Mouse (Mus musculus) lung, embryonic 15.5 days (tissue): Measurements from ENCODE around the gene Nrp2. TPM values are rescaled to one million over a fixed set of nuclear protein-coding genes. Genes with fewer than 3 reads are reported as not detected.

Experiments used
- ATAC-seq: fragments of 200-750 bp; cut with Nextera tagmentation; 2 replicates; pipeline ENCODE4 v1.8.0; 2017; ENCODE audit warnings: moderate number of reproducible peaks, borderline replicate concordance; ENCODE audit not compliant: low FRiP score, low TSS enrichment; ENCODE audit errors: extremely low read depth
- H3K27ac ChIP-seq: fragments of 300-500 bp; sonication (generic); 2 replicates; pipeline ENCODE4 v1.5.1; 2015; ENCODE audit warnings: moderate library complexity, mild to moderate bottlenecking, inconsistent platforms
- H3K27me3 ChIP-seq: fragments of 300-500 bp; sonication (generic); 2 replicates; pipeline ENCODE4 v1.6.1; 2015; ENCODE audit warnings: inconsistent platforms
- H3K36me3 ChIP-seq: fragments of 300-500 bp; sonication (generic); 2 replicates; pipeline ENCODE4 v1.6.1; 2015; ENCODE audit warnings: inconsistent platforms
- H3K4me1 ChIP-seq: fragments of 300-500 bp; sonication (generic); 2 replicates; pipeline ENCODE4 v1.6.1; 2015; ENCODE audit warnings: inconsistent platforms
- H3K4me2 ChIP-seq: fragments of 300-500 bp; sonication (generic); 2 replicates; pipeline ENCODE4 v1.6.1; 2015; ENCODE audit warnings: inconsistent platforms, mild to moderate bottlenecking, moderate library complexity
- H3K4me3 ChIP-seq: fragments of 300-500 bp; sonication (generic); 2 replicates; pipeline ENCODE4 v1.5.1; 2015; ENCODE audit warnings: mild to moderate bottlenecking, inconsistent platforms
- H3K9ac ChIP-seq: fragments of 300-500 bp; sonication (generic); 2 replicates; pipeline ENCODE4 v1.6.1; 2015; ENCODE audit warnings: inconsistent platforms
- H3K9me3 ChIP-seq: fragments of 300-500 bp; sonication (generic); 2 replicates; pipeline ENCODE4 v1.6.1; 2016; ENCODE audit warnings: inconsistent platforms
- WGBS: fragments of 180-500 bp; shearing (Covaris S2); methylation state at CpG from one replicate; pipeline ENCODE4 v1.1.7; 2015; 5-methylcytosine and 5-hydroxymethylcytosine counted together
- polyA plus RNA-seq: library from polyadenylated mRNA; unstranded; fragments of >200 nt; fragmentation: Nextera tagmentation; extraction: Ambion mirVana; gene quantifications from 2 replicates; pipeline ENCODE4 v1.2.1, GENCODE M21; 2015

Nrp2 gene
- polyA plus RNA-seq, 1 experiment from 2014 or later = 12.4 TPM

DNA sequence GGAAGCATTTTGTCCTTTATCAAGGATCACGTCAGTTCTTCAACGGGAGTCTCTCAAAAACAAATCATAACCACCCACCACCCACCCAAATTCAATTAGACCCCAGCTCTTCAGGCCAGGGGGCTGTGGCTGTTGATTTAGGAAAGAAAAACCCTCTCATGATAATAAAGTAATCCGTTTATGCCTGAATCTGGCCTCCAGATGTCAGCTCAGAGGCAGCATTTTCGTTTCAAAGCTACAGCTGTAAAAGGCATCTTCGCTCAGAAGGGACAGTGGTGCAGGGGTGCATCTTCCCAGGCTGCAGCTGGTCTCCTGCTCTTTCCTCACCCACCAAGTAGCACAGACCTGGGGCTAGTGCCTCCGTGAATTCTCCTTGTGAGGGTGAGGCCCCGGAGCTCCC, 62.1 kb downstream of the Nrp2 start:
- Histone ChIP-seq H3K4me2 (no peak overlapping the region), H3K4me3 (no peak overlapping the region), H3K27ac (no peak overlapping the region), H3K27me3 (no peaks in the 10 kb centered on the region), H3K36me3 (0 out of 2 replicates have a peak, but pooled peaks cover 10% of the 10 kb centered on the region), H3K9me3 (no peaks in the 10 kb centered on the region), H3K4me1 (peaks cover 12% of the 10 kb centered on the region), H3K9ac (no peak overlapping the region)
- no peak for ATAC-seq
- 47% methylated on average over 7 of the region's 7 CpGs for WGBS

GRCm38 (mm10) chr1:62766766-62767165, 63.7 kb downstream of the Nrp2 start:
- Histone ChIP-seq H3K27me3 (no peaks in the 10 kb centered on the region), H3K9me3 (no peaks in the 10 kb centered on the region), H3K4me1 (peaks cover 13% of the 10 kb centered on the region; the same call in 1 of the 2 replicates), H3K27ac (no peak overlapping the region), H3K4me3 (no peak overlapping the region), H3K36me3 (0 out of 2 replicates have a peak, but pooled peaks cover 10% of the 10 kb centered on the region), H3K9ac (no peak overlapping the region), H3K4me2 (no peak overlapping the region)
- ATAC-seq = no peak
- 18% methylated on average over 4 of the region's 4 CpGs for WGBS

- 73% methylated on average over 9 of the region's 9 CpGs for WGBS
- peaks cover 13% of the 10 kb centered on the region; the same call in 1 of the 2 replicates for H3K4me1 ChIP-seq
- no peak overlapping the region for H3K4me2 ChIP-seq
- no peak overlapping the region for H3K9ac ChIP-seq
- no peak overlapping the region for H3K4me3 ChIP-seq
- ATAC-seq = no peak
- 0 out of 2 replicates have a peak, but pooled peaks cover 14% of the 10 kb centered on the region for H3K36me3 ChIP-seq
- no peaks in the 10 kb centered on the region for H3K9me3 ChIP-seq
- no peaks in the 10 kb centered on the region for H3K27me3 ChIP-seq
- H3K27ac ChIP-seq = no peak overlapping the region
Measured at GRCm38 (mm10) chr1:62767611-62768010, 64.5 kb downstream of the Nrp2 start.

GRCm38 (mm10) chr1:62770576-62770975, 67.5 kb downstream of the Nrp2 start:
- no peak for ATAC-seq
- Histone ChIP-seq H3K36me3 (0 out of 2 replicates have a peak, but pooled peaks cover 7% of the 10 kb centered on the region), H3K9ac (no peak overlapping the region), H3K27me3 (no peaks in the 10 kb centered on the region), H3K4me2 (no peak overlapping the region), H3K9me3 (no peaks in the 10 kb centered on the region), H3K27ac (no peak overlapping the region), H3K4me1 (peaks cover 26% of the 10 kb centered on the region), H3K4me3 (no peak overlapping the region)
- 57% methylated on average over 4 of the region's 4 CpGs for WGBS

- Histone ChIP-seq H3K9ac (no peak overlapping the region), H3K4me2 (no peak overlapping the region), H3K27me3 (no peaks in the 10 kb centered on the region), H3K9me3 (no peaks in the 10 kb centered on the region), H3K27ac (no peak overlapping the region), H3K36me3 (0 out of 2 replicates have a peak, but pooled peaks cover 7% of the 10 kb centered on the region), H3K4me3 (no peak overlapping the region), H3K4me1 (peaks cover 35% of the 10 kb centered on the region)
- ATAC-seq = no peak
- WGBS = 76% methylated on average over 4 of the region's 4 CpGs
Measured at GRCm38 (mm10) chr1:62772391-62772790, 69.3 kb downstream of the Nrp2 start.

DNA sequence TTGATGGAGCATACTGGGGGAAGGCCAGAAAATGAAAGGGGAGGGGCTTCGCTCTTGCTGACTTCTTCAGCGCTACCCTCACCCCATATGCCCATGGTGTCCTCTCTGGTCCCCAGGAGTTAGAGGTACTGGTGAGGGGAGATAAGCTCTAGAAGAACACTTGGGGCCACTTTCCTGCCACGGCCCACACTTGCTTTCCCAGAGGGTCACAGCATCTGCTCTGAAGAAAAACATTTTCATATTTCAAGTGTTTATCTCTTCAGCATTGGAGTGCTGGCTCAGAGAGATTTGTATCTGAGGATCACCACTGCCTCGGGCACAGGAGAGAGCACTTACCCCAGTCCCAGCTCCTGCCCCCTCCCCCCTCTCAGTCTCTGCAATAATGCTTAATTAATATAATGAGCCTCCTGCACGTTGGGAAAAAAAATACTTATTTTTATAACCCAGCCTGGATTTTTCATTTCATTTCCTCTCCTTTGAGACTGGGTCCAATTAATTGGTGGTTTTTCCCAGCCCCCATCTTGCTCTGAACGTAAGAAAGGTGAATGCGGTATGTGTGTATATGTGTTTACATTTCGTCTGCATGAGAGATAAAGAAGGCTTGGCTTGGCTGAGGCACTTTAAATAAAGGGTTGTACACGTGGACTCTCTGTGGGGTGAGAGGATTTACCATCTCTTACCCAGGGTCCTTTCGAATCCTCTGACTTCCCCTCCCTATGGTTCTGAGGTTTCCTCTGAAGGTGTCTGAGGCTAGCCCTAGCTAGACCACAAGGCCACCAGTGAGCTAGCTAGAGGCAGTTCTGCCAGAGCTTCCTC, 70.2 kb downstream of the Nrp2 start:
- 0 out of 2 replicates have a peak, but pooled peaks cover 7% of the 10 kb centered on the region for H3K36me3 ChIP-seq
- H3K4me2 ChIP-seq = no peak overlapping the region
- H3K4me3 ChIP-seq = no peak overlapping the region
- no peaks in the 10 kb centered on the region for H3K9me3 ChIP-seq
- no peaks in the 10 kb centered on the region for H3K27me3 ChIP-seq
- 42% methylated on average over 10 of the region's 10 CpGs for WGBS
- 0 out of 2 replicates have a peak, but pooled peaks have one; percentile 15 for ATAC-seq
- no peak overlapping the region for H3K27ac ChIP-seq
- no peak overlapping the region for H3K9ac ChIP-seq
- H3K4me1 ChIP-seq = peaks cover 43% of the 10 kb centered on the region

- 0 out of 2 replicates have a peak, but pooled peaks cover 7% of the 10 kb centered on the region for H3K36me3 ChIP-seq
- 50% methylated on average over 3 of the region's 3 CpGs for WGBS
- no peak overlapping the region for H3K27ac ChIP-seq
- no peaks in the 10 kb centered on the region for H3K27me3 ChIP-seq
- peaks cover 43% of the 10 kb centered on the region for H3K4me1 ChIP-seq
- no peaks in the 10 kb centered on the region for H3K9me3 ChIP-seq
- H3K4me2 ChIP-seq = no peak overlapping the region
- H3K4me3 ChIP-seq = no peak overlapping the region
- no peak overlapping the region for H3K9ac ChIP-seq
- ATAC-seq = no peak
Measured at GRCm38 (mm10) chr1:62773921-62774191, 70.8 kb downstream of the Nrp2 start.

GRCm38 (mm10) chr1:62774288-62775218, 71.5 kb downstream of the Nrp2 start:
- Histone ChIP-seq H3K4me3 (no peak overlapping the region), H3K27me3 (no peaks in the 10 kb centered on the region), H3K4me2 (no peak overlapping the region), H3K9me3 (no peaks in the 10 kb centered on the region), H3K27ac (no peak overlapping the region), H3K9ac (no peak overlapping the region), H3K36me3 (0 out of 2 replicates have a peak, but pooled peaks cover 7% of the 10 kb centered on the region), H3K4me1 (peaks cover 43% of the 10 kb centered on the region)
- ATAC-seq = no peak
- 59% methylated on average over 11 of the region's 11 CpGs for WGBS

DNA sequence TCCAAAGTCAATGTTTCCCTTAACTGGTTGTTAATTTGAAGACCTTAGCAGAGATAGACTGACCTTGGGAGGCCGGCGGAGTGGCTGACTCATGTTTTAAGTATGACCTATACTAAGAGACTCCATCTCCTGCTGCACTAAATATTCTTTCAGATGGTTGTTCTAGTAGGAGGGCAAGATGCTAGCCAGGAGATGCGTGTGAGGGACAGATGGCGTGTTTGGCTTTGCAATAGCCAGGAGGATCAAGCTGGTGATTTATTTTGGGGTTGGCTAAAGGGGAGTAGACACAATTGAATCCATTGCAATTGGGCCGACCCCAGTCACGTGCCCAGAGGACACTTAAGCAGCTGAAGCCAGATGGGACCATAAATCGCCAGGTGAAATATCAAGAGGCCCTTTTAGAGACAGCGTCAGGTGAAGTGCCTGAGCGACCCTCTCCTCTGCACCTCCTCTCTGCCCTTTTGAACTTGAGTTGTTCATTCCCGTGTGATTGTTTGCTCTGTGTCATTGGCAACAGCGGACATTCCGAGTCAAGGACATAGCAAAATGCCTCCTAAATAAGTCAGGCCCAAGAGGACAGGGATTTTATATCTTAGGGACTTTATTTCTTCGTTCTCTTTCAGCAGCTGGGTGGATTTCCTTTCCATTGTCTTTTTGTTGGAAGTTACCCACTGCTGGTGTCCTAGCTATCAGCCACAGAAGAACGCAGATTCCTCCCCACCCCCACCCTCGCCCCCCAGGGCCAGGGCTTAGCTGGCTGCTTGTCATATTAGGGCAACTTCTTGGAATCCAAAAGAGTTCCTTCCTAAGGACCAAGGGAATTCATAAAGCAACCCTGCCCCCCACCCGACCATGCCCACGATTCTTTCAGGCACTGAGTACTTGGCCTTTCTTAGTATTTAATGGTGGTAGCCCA, 74.5 kb downstream of the Nrp2 start:
- H3K4me2 ChIP-seq = no peak overlapping the region
- no peak for ATAC-seq
- H3K4me1 ChIP-seq = peaks cover 43% of the 10 kb centered on the region
- H3K27ac ChIP-seq = no peak overlapping the region
- H3K9ac ChIP-seq = no peak overlapping the region
- 0 out of 2 replicates have a peak, but pooled peaks cover 2% of the 10 kb centered on the region for H3K36me3 ChIP-seq
- 47% methylated on average over 17 of the region's 17 CpGs for WGBS
- no peaks in the 10 kb centered on the region for H3K27me3 ChIP-seq
- H3K4me3 ChIP-seq = no peak overlapping the region
- no peaks in the 10 kb centered on the region for H3K9me3 ChIP-seq

- H3K4me1 ChIP-seq = peaks cover 34% of the 10 kb centered on the region
- no peak overlapping the region for H3K27ac ChIP-seq
- H3K9me3 ChIP-seq = no peaks in the 10 kb centered on the region
- H3K4me2 ChIP-seq = no peak overlapping the region
- H3K4me3 ChIP-seq = no peak overlapping the region
- H3K27me3 ChIP-seq = no peaks in the 10 kb centered on the region
- WGBS = 62% methylated on average over 4 of the region's 4 CpGs
- H3K9ac ChIP-seq = no peak overlapping the region
- H3K36me3 ChIP-seq = 0 out of 2 replicates have a peak, but pooled peaks cover 3% of the 10 kb centered on the region
- no peak for ATAC-seq
Measured at GRCm38 (mm10) chr1:62778910-62779309, 75.8 kb downstream of the Nrp2 start.
